Mouse (Mus musculus) liver, embryonic 13.5 days (tissue): ENCODE measurements around the gene Psmd6. TPM values are rescaled to one million over a fixed set of nuclear protein-coding genes. Genes with fewer than 3 reads are reported as not detected.
A peak's percentile ranks its signal among the peaks of the same experiment; 100 is the strongest.

ENCODE experiments used
- ATAC-seq: fragments of 200-750 bp; cut with Nextera tagmentation; 2 replicates; pipeline ENCODE4 v1.8.0; 2017; ENCODE audit warnings: low read depth, mild to moderate bottlenecking, moderate number of reproducible peaks, moderate library complexity
- DNase-seq: peaks from one replicate; pipeline ENCODE4 v3.0.0; 2022
- H3K27ac ChIP-seq: fragments of 300-500 bp; sonication (generic); 2 replicates; pipeline ENCODE4 v1.5.1; 2015; ENCODE audit warnings: moderate library complexity, mild to moderate bottlenecking, inconsistent platforms
- H3K27me3 ChIP-seq: fragments of 300-500 bp; sonication (generic); 2 replicates; pipeline ENCODE4 v1.6.1; 2015; ENCODE audit warnings: mild to moderate bottlenecking, inconsistent platforms
- H3K36me3 ChIP-seq: fragments of 300-500 bp; sonication (generic); 2 replicates; pipeline ENCODE4 v1.6.1; 2015; ENCODE audit warnings: mild to moderate bottlenecking, inconsistent platforms
- H3K4me1 ChIP-seq: fragments of 300-500 bp; sonication (generic); replicated peaks from 2 replicates; pipeline ENCODE4 v1.6.1; 2015; ENCODE audit warnings: inconsistent platforms
- H3K4me2 ChIP-seq: fragments of 300-500 bp; sonication (generic); 2 replicates; pipeline ENCODE4 v1.6.1; 2015; ENCODE audit warnings: inconsistent platforms, mild to moderate bottlenecking, moderate library complexity
- H3K4me3 ChIP-seq: fragments of 300-500 bp; sonication (generic); replicated peaks from 2 replicates; pipeline ENCODE4 v1.5.1; 2015; ENCODE audit warnings: mild to moderate bottlenecking, inconsistent platforms
- H3K9ac ChIP-seq: fragments of 300-500 bp; sonication (generic); 2 replicates; pipeline ENCODE4 v1.6.1; 2015; ENCODE audit warnings: mild to moderate bottlenecking, inconsistent platforms
- H3K9me3 ChIP-seq: fragments of 300-500 bp; sonication (generic); replicated peaks from 2 replicates; pipeline ENCODE4 v1.6.1; 2016; ENCODE audit warnings: inconsistent platforms
- WGBS: fragments of 180-500 bp; shearing (Covaris S2); methylation state at CpG from one replicate; pipeline ENCODE4 v1.1.7; 2015; ENCODE audit not compliant: insufficient replicate concordance; 5-methylcytosine and 5-hydroxymethylcytosine counted together
- polyA plus RNA-seq: library from polyadenylated mRNA; unstranded; fragments of >200 nt; fragmentation: Nextera tagmentation; extraction: Ambion mirVana; gene quantifications from 2 replicates; pipeline ENCODE4 v1.2.1, GENCODE M21; 2015

The Psmd6 gene
- polyA plus RNA-seq, 1 experiment from 2014 or later: 182 TPM

DNA sequence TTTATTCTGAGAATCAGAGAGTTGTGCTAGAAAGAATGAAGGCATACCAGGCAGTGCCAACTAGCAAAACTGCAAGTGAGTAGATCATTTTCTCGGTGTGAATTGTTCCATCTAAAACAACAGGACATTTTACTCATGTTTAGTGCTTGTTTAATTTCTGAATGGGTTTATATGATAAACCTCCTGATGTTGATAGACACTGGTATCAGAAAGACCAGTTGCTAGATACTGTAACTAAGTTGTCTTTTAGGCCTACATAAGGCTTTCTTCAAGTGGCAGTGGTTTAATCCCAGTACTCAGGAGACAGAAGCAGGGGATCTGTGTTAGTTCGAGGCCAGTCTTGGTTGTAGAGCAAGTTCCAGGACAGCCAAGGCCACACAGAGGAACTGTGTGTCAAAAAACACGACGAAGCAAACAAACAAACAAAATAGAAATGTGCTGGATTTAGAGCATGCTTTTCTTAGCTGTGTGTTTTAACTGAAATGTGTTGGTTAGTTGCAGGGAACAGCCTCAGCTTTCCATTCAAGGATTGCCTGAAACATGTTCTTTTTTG lies 34.0 kb downstream of the Psmd6 start:
- Histone ChIP-seq H3K9me3 (no peaks in the 10 kb centered on the region), H3K4me2 (no peak overlapping the region), H3K36me3 (peaks cover 17% of the 10 kb centered on the region), H3K4me1 (peaks cover 32% of the 10 kb centered on the region), H3K4me3 (no peak overlapping the region), H3K27me3 (no peaks in the 10 kb centered on the region), H3K9ac (no peak overlapping the region), H3K27ac (no peak overlapping the region)
- 44% methylated on average over 4 of the region's 4 CpGs for WGBS
- no peak; the same call in 1 of the 2 replicates for ATAC-seq
- no peak for DNase-seq

- WGBS: 85% methylated on average over 8 of the region's 8 CpGs
- H3K36me3 ChIP-seq: no peaks in the 10 kb centered on the region; the same call in 1 of the 2 replicates
Observed at GRCm38 (mm10) chr14:14083811-14084210, 37.0 kb downstream of the Psmd6 start.

GRCm38 (mm10) chr14:14080604-14081194 lies 40.1 kb downstream of the Psmd6 start:
- no peaks in the 10 kb centered on the region for H3K9me3 ChIP-seq
- ATAC-seq: no peak
- 60% methylated on average over 6 of the region's 6 CpGs for WGBS
- peaks cover 6% of the 10 kb centered on the region for H3K4me1 ChIP-seq
- H3K4me3 ChIP-seq: no peak overlapping the region
- H3K36me3 ChIP-seq: no peaks in the 10 kb centered on the region
- no peak overlapping the region for H3K9ac ChIP-seq
- H3K27me3 ChIP-seq: no peaks in the 10 kb centered on the region
- H3K27ac ChIP-seq: no peak overlapping the region
- H3K4me2 ChIP-seq: no peak overlapping the region
- no peak for DNase-seq

More at GRCm38 (mm10) chr14:14083811-14084210, 37.0 kb downstream of the Psmd6 start:
- Histone ChIP-seq H3K4me2 (no peak overlapping the region), H3K9ac (no peak overlapping the region), H3K27ac (no peak overlapping the region), H3K27me3 (no peaks in the 10 kb centered on the region), H3K4me3 (no peak overlapping the region), H3K9me3 (no peaks in the 10 kb centered on the region), H3K4me1 (peaks cover 34% of the 10 kb centered on the region)
- ATAC-seq (no peak), DNase-seq (no peak)

DNA sequence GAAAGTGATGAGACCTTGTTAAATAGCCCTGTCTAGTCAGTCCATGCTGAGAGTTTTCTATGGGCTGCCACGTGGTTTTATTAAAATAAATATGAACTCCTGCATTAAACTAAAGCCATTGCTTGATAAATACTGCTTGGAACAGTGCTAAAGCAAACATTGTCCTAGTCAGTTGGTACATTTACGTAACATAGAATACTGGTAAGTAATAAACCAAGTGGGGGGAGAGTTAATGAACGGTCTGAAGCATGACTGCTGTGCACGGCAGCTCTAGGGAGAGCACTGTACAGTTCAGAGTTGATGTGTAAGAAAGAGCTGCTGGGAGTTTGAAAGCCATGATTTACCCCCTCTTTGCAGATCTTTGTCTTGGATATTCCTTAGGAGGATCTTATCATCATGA lies 49.3 kb downstream of the Psmd6 start:
- DNase-seq: no peak
- H3K4me1 ChIP-seq: peaks cover 37% of the 10 kb centered on the region
- no peak overlapping the region for H3K4me2 ChIP-seq
- no peak overlapping the region for H3K9ac ChIP-seq
- H3K36me3 ChIP-seq: no peaks in the 10 kb centered on the region
- H3K27me3 ChIP-seq: no peaks in the 10 kb centered on the region
- ATAC-seq: no peak
- no peaks in the 10 kb centered on the region for H3K9me3 ChIP-seq
- no peak overlapping the region for H3K4me3 ChIP-seq
- no peak overlapping the region for H3K27ac ChIP-seq
- WGBS: 63% methylated on average over 4 of the region's 4 CpGs

- no peaks in the 10 kb centered on the region for H3K27me3 ChIP-seq
- no peak overlapping the region for H3K27ac ChIP-seq
- no peaks in the 10 kb centered on the region for H3K9me3 ChIP-seq
- H3K9ac ChIP-seq: no peak overlapping the region
- 70% methylated on average over 6 of the region's 6 CpGs for WGBS
- H3K4me3 ChIP-seq: no peak overlapping the region
- DNase-seq (no peak), ATAC-seq (no peak)
- no peaks in the 10 kb centered on the region for H3K36me3 ChIP-seq
- peaks cover 45% of the 10 kb centered on the region for H3K4me1 ChIP-seq
- H3K4me2 ChIP-seq: no peak overlapping the region
Observed at GRCm38 (mm10) chr14:14070541-14071315, 50.1 kb downstream of the Psmd6 start.

DNA sequence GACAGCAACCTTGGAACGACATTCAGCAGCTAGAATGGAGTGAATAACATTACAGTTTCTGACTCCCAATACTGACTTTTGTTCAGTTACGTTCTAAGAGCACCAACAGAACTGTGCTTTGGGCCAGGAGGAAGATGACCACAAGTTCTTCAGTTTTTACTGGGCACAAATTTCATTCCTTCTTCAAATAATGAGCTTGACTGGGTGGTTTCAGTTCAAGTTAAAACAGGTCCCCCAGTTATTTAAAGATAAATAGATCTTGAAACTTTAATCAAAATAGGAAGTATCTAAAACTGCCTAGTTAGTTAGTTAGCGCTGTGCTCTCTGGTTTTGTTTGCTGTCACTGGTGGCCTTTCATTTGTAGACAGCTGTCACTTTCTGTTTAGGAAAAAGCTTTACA lies 52.2 kb downstream of the Psmd6 start:
- Histone ChIP-seq H3K4me1 (peaks cover 58% of the 10 kb centered on the region), H3K4me2 (peak overlapping the region; percentile 57), H3K36me3 (no peaks in the 10 kb centered on the region), H3K9ac (no peak overlapping the region), H3K27me3 (no peaks in the 10 kb centered on the region), H3K4me3 (no peak overlapping the region), H3K9me3 (no peaks in the 10 kb centered on the region), H3K27ac (peak overlapping the region; percentile 70)
- WGBS: 35% methylated on average over 3 of the region's 3 CpGs
- ATAC-seq: no peak
- DNase-seq: no peak

GRCm38 (mm10) chr14:14067648-14068472 lies 52.9 kb downstream of the Psmd6 start:
- ATAC-seq (peak; percentile 55), DNase-seq (no peak)
- Histone ChIP-seq H3K4me2 (peak overlapping the region; percentile 57), H3K4me3 (peak overlapping the region; percentile 21), H3K4me1 (peaks cover 63% of the 10 kb centered on the region), H3K27me3 (no peaks in the 10 kb centered on the region), H3K9me3 (no peaks in the 10 kb centered on the region), H3K9ac (peak overlapping the region; percentile 40), H3K27ac (peak overlapping the region; percentile 79), H3K36me3 (no peaks in the 10 kb centered on the region)
- WGBS: 10% methylated on average over 10 of the region's 10 CpGs

DNA sequence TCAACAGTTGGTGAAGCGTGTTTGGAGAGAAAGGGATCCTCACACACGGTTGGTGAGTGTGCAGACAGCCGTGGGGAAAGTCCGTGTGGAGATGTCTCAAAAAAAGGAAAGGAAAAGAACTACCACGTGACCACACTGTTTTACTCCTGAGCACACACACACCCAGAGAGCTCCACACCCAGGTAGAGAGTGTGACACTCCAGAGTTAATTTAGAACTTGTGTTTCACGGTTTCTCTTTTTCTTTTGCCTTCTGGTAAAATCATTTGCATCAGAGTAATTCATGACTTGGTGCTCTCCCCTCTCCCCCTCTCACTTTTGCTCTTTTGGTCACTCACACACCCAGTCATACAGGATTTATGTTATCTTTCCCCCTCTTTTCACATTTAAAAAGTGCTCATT lies 54.5 kb downstream of the Psmd6 start:
- 0 out of 2 replicates have a peak, but pooled peaks have one; percentile 4 for ATAC-seq
- no peak overlapping the region for H3K4me3 ChIP-seq
- 43% methylated on average over 6 of the region's 6 CpGs for WGBS
- DNase-seq: no peak
- H3K36me3 ChIP-seq: no peaks in the 10 kb centered on the region
- peaks cover 63% of the 10 kb centered on the region for H3K4me1 ChIP-seq
- no peaks in the 10 kb centered on the region for H3K27me3 ChIP-seq
- no peak overlapping the region for H3K9ac ChIP-seq
- no peak overlapping the region for H3K4me2 ChIP-seq
- H3K9me3 ChIP-seq: no peaks in the 10 kb centered on the region
- H3K27ac ChIP-seq: peak overlapping the region; percentile 1; the same call in 1 of the 2 replicates

DNA sequence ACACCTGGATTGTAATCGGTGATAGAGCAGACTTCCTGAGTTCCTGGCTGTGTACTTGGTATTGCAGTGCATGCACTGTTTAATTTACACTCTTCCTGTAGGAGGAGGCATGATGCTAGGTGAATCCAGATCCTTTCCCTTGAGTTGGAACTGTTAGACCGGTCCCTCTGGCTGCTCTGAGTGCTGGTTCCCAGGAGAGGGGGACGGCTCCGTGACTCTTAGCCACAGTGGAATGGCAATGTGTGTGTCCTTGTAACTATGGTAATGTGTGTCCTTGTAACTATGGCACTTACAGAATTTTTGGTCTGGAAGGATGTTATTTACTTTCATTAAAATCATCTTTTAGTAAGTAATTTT lies 55.7 kb downstream of the Psmd6 start:
- H3K4me3 ChIP-seq: no peak overlapping the region
- no peak for DNase-seq
- no peaks in the 10 kb centered on the region for H3K36me3 ChIP-seq
- no peaks in the 10 kb centered on the region for H3K9me3 ChIP-seq
- H3K4me2 ChIP-seq: no peak overlapping the region
- 0 out of 2 replicates have a peak overlapping the region, but pooled peaks have one; percentile 23 for H3K27ac ChIP-seq
- no peak for ATAC-seq
- H3K27me3 ChIP-seq: no peaks in the 10 kb centered on the region
- H3K9ac ChIP-seq: no peak overlapping the region
- 52% methylated on average over 4 of the region's 4 CpGs for WGBS
- H3K4me1 ChIP-seq: peaks cover 52% of the 10 kb centered on the region

DNA sequence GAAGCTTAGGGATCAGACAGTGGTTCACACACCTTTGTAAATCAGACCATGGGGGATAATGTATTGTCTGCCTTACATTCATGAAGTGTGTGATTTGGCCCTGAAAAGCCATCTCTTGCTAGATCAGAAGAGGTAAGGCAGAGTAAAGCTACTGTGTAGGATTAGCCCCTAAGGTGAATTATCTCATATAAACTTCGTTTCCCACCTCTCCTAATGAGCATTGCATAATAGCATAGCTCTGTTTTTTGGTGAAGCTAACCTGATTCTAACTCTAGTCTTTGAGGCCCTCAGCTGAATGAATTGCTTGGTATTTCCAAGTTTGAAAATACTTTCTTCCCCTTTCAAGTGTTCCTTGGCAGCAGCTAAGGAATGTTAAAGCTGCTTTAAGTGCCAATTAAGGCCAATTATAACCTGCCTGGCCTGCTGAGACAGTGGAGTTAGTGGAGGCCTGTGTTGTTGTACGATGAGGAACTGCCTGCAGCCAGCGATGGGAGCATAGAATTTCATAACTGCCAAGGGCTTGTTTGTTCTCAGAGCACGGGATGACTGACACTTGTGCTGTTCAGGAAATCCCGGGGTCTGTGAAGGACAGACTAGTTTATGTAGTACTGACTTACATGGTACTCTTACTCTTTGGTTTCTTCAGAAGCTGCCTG lies 56.2 kb downstream of the Psmd6 start:
- H3K4me1 ChIP-seq: peaks cover 50% of the 10 kb centered on the region
- H3K9ac ChIP-seq: no peak overlapping the region
- WGBS: 16% methylated on average over 5 of the region's 5 CpGs
- no peaks in the 10 kb centered on the region for H3K36me3 ChIP-seq
- H3K27me3 ChIP-seq: no peaks in the 10 kb centered on the region
- H3K27ac ChIP-seq: 0 out of 2 replicates have a peak overlapping the region, but pooled peaks have one; percentile 23
- no peak overlapping the region for H3K4me3 ChIP-seq
- no peaks in the 10 kb centered on the region for H3K9me3 ChIP-seq
- DNase-seq: no peak
- no peak overlapping the region for H3K4me2 ChIP-seq
- no peak for ATAC-seq

DNA sequence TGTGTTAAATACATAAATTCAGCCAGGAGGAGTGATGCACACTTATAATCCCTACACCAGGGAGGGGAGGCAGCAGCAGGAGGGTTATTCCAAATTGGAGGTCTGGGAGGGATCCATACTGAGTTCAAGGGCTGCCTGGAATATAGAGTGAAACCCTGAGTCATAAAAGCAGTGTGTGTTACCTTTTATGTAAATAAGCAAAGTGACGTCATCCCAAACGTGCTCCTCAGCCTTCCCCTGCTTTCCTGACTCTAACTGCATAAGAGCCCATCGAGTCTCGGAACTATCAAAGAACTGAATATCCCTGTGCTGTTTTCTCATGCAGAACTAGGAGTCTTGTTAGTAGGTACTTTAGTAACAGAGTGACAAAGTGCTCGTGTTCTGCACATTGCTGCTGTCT lies 57.4 kb downstream of the Psmd6 start:
- Histone ChIP-seq H3K4me2 (no peak overlapping the region), H3K9ac (no peak overlapping the region), H3K4me3 (no peak overlapping the region), H3K36me3 (peaks cover 3% of the 10 kb centered on the region), H3K27ac (no peak overlapping the region), H3K4me1 (peaks cover 44% of the 10 kb centered on the region), H3K27me3 (no peaks in the 10 kb centered on the region), H3K9me3 (no peaks in the 10 kb centered on the region)
- DNase-seq (no peak), ATAC-seq (no peak)
- WGBS: 59% methylated on average over 5 of the region's 5 CpGs
